Mouse (Mus musculus) ES-E14 (cell line): ENCODE measurements at regions not wholly inside any gene's neighbourhood (a gene's known extent, or its start where the extent isn't known, plus 50 kb on each side); places are given as distances from the start of the nearest gene placed in this dataset.

ENCODE experiments used
- CHD2 ChIP-seq: IDR thresholded peaks from 2 replicates; pipeline ENCODE4 v1.6.1; 2014; ENCODE audit warnings: mild to moderate bottlenecking, low read depth, low read length, inconsistent platforms
- HCFC1 ChIP-seq: IDR thresholded peaks from 2 replicates; pipeline ENCODE4 v1.6.1; 2012; ENCODE audit warnings: low read length, inconsistent platforms, borderline replicate concordance; ENCODE audit not compliant: insufficient read depth
- MAFK ChIP-seq: IDR thresholded peaks from 2 replicates; pipeline ENCODE4 v1.6.1; 2014; ENCODE audit warnings: mild to moderate bottlenecking, low read depth, low read length, inconsistent platforms; ENCODE audit not compliant: insufficient read depth
- ZC3H11A ChIP-seq: IDR thresholded peaks from 2 replicates; pipeline ENCODE4 v1.6.1; 2012; ENCODE audit warnings: low read depth, mild to moderate bottlenecking, inconsistent platforms, low read length, borderline replicate concordance
- ZNF384 ChIP-seq: IDR thresholded peaks from 2 replicates; pipeline ENCODE4 v1.6.1; 2012; ENCODE audit warnings: low read depth, low read length, inconsistent platforms

DNA sequence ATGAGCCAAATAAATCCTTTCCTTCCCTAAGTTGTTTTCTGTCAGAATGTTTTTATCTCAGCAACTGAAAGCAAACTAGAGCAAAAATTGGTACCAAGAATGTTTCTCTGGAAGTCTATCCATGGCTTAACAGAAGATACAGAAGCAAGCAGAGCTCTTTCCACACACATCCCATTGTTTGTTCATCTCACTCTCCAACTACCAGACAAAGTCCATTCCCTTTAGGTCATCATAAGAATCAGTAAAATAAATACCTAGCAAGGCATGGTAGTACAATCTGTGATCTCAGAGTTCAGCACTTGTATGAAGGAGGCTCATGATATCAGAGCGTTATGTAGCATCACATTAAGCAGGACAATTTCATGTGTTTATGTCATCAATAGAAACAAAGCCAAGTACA is 257.3 kb upstream of the Onecut1 start:
- TF ChIP-seq MAFK (no peak), ZNF384 (no peak), ZC3H11A (no peak), HCFC1 (no peak), CHD2 (no peak)
